Mouse (Mus musculus): ENCODE results near the gene Naaladl1. TPM values are rescaled to one million over a fixed set of nuclear protein-coding genes. Genes with fewer than 3 reads are reported as not detected.
"Not testable (repeated sequence)": the region's sequence is repeated elsewhere in the genome, so short reads cannot be mapped to it uniquely, and the experiment has no call there.

Naaladl1 gene
- polyA plus RNA-seq, 1 experiment from 2014 or later, result 0.49 TPM

- WGBS, result 92% methylated on average over 7 of the region's 7 CpGs
- H3K9ac ChIP-seq (replicated peaks; ENCODE audit: low read length), result no peak overlapping the region
- H3K27ac ChIP-seq (replicated peaks; ENCODE audit: low read depth, low read length), result no peak overlapping the region
- H3K4me1 ChIP-seq (ENCODE audit: control insufficient read depth, insufficient read depth, low read length), result 0 out of 2 replicates have a peak, but pooled peaks cover 4% of the 10 kb centered on the region
- H3K9me3 ChIP-seq (ENCODE audit: control insufficient read depth, low read length), result no peaks in the 10 kb centered on the region
- H3K4me2 ChIP-seq (ENCODE audit: low read length), result no peak overlapping the region
- no peaks in the 10 kb centered on the region for H3K27me3 ChIP-seq (ENCODE audit: control insufficient read depth, insufficient read depth, low read length)
- peaks cover 37% of the 10 kb centered on the region for H3K36me3 ChIP-seq (ENCODE audit: control insufficient read depth, insufficient read depth, low read length)
- H3K4me3 ChIP-seq (replicated peaks; ENCODE audit: low read depth, low read length), result no peak overlapping the region
- no peak for DNase-seq
- ATAC-seq (ENCODE audit: low FRiP score, low TSS enrichment), result no peak
Observed at GRCm38 (mm10) chr19:6132171-6132827, 26.7 kb downstream of the Naaladl1 start.

DNA sequence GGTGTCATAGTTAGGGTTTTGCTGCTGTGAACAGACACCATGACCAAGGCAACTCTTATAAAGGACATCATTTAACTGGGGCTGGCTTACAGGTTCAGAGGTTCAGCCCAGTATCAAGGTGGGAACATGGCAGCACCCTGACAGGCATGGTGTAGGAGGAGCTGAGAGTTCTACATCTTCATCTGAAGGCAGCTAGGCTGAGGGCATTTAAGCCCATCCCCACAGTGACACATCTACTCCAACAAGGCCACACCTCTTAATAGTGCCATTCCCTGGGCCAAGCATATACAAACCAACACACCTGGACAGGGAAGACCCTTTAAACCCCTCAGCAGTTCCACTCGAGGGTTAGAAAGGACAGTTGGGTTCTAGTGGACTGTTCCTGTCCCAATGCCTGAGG, 27.6 kb downstream of the Naaladl1 start:
- 59% methylated on average over 1 of the region's 1 CpGs for WGBS
- not testable (repeated sequence) for H3K9me3 ChIP-seq (ENCODE audit: control insufficient read depth, low read length); H3K27ac ChIP-seq (replicated peaks; ENCODE audit: low read depth, low read length); H3K4me3 ChIP-seq (replicated peaks; ENCODE audit: low read depth, low read length); H3K9ac ChIP-seq (replicated peaks; ENCODE audit: low read length); H3K4me1 ChIP-seq (ENCODE audit: control insufficient read depth, insufficient read depth, low read length); ATAC-seq (ENCODE audit: low FRiP score, low TSS enrichment); H3K27me3 ChIP-seq (ENCODE audit: control insufficient read depth, insufficient read depth, low read length); DNase-seq; H3K4me2 ChIP-seq (ENCODE audit: low read length)
- H3K36me3 ChIP-seq (ENCODE audit: control insufficient read depth, insufficient read depth, low read length), result peaks cover 42% of the 10 kb centered on the region

GRCm38 (mm10) chr19:6136397-6136796, 30.8 kb downstream of the Naaladl1 start:
- H3K27me3 ChIP-seq (ENCODE audit: control insufficient read depth, insufficient read depth, low read length), result no peaks in the 10 kb centered on the region
- 88% methylated on average over 3 of the region's 3 CpGs for WGBS
- H3K4me3 ChIP-seq (replicated peaks; ENCODE audit: low read depth, low read length), result no peak overlapping the region
- no peak overlapping the region for H3K27ac ChIP-seq (replicated peaks; ENCODE audit: low read depth, low read length)
- peaks cover 42% of the 10 kb centered on the region for H3K36me3 ChIP-seq (ENCODE audit: control insufficient read depth, insufficient read depth, low read length)
- no peak for ATAC-seq (ENCODE audit: low FRiP score, low TSS enrichment)
- no peak for DNase-seq
- no peak overlapping the region for H3K4me2 ChIP-seq (ENCODE audit: low read length)
- no peak overlapping the region for H3K9ac ChIP-seq (replicated peaks; ENCODE audit: low read length)
- peaks cover 11% of the 10 kb centered on the region for H3K4me1 ChIP-seq (ENCODE audit: control insufficient read depth, insufficient read depth, low read length)
- no peaks in the 10 kb centered on the region for H3K9me3 ChIP-seq (ENCODE audit: control insufficient read depth, low read length)

DNA sequence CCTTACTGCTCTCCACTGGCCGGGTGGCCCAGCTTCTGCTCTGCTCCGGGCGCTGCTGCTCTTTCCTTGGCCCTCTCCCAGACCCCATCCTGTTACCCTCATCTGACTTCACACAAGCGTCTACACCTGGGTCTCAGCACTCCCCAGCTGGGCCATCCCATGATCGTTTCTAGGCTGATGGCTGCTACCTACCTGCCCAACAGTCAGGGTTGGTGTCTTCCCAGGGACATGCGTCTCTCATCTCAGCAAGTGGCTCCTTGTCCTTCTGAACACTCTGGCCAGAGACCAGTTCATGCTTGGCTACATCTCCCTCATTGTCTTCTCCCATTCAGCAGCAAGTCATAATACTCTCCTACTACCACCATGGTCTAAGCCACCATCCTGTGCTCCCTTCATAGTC, 34.1 kb downstream of the Naaladl1 start:
- Histone ChIP-seq H3K9ac (replicated peaks; ENCODE audit: low read length) (peak overlapping the region; percentile 83), H3K4me1 (ENCODE audit: control insufficient read depth, insufficient read depth, low read length) (peaks cover 11% of the 10 kb centered on the region), H3K27ac (replicated peaks; ENCODE audit: low read depth, low read length) (no peak overlapping the region), H3K4me2 (ENCODE audit: low read length) (peak overlapping the region; percentile 80), H3K9me3 (ENCODE audit: control insufficient read depth, low read length) (no peaks in the 10 kb centered on the region), H3K27me3 (ENCODE audit: control insufficient read depth, insufficient read depth, low read length) (no peaks in the 10 kb centered on the region), H3K4me3 (replicated peaks; ENCODE audit: low read depth, low read length) (peak overlapping the region; percentile 53), H3K36me3 (ENCODE audit: control insufficient read depth, insufficient read depth, low read length) (peaks cover 31% of the 10 kb centered on the region)
- no peak for ATAC-seq (ENCODE audit: low FRiP score, low TSS enrichment)
- 97% methylated on average over 6 of the region's 6 CpGs for WGBS
- DNase-seq, result no peak

- no peak for DNase-seq
- H3K9ac ChIP-seq (replicated peaks; ENCODE audit: low read length), result peak overlapping the region; percentile 83
- no peak for ATAC-seq (ENCODE audit: low FRiP score, low TSS enrichment)
Observed at GRCm38 (mm10) chr19:6140374-6140677, 34.7 kb downstream of the Naaladl1 start.

DNA sequence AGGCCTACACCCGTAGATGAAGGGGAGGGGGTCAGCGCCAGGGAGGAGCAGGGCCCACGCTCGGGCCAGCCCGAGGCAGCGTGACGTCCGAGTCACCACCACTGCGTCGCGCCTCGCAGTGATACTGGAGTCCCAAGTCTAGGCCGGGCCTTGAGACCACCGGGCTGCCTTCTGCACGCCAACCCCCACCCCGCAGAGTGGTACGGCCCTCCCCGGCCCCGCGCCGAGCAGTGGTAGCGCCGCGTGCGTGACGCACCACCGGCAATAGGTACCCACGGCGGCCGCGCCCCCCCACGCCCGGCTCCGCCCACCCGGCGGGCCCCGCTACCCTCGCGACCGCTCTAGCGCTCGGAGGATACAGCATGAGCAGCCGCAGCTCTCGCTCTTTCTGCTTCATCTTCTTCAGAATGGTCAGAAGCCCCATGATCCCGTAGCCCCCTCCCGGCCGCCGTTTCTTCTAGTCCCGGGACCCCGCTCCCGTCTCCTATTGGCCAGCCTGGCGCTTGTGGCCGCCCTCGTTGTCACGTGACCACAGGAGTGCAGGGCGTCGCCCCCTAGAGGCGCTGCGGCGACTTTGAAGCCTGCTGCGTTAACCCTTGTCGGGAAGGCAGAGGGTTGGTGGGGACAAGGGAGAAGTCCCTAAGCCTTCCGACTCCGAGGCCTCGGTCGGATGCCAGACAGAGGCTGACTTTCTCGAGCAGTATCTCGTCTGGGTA, 35.3 kb downstream of the Naaladl1 start, which contains the start of gene Batf2:
Batf2 (plus strand) TSS at position 306 of the 716 bp plus-strand sequence.
- peak within 1 kb of the TSS; percentile 83 for H3K9ac ChIP-seq (replicated peaks; ENCODE audit: low read length)
- no peaks in the 10 kb centered on the region for H3K27me3 ChIP-seq (ENCODE audit: control insufficient read depth, insufficient read depth, low read length)
- peak; percentile 98 for DNase-seq
- H3K27ac ChIP-seq (replicated peaks; ENCODE audit: low read depth, low read length), result peak within 1 kb of the TSS; percentile 98
- H3K36me3 ChIP-seq (ENCODE audit: control insufficient read depth, insufficient read depth, low read length), result peaks cover 19% of the 10 kb centered on the region
- peak; percentile 93 for ATAC-seq (ENCODE audit: low FRiP score, low TSS enrichment)
- H3K9me3 ChIP-seq (ENCODE audit: control insufficient read depth, low read length), result no peaks in the 10 kb centered on the region
- peak within 1 kb of the TSS; percentile 80 for H3K4me2 ChIP-seq (ENCODE audit: low read length)
- peaks cover 11% of the 10 kb centered on the region for H3K4me1 ChIP-seq (ENCODE audit: control insufficient read depth, insufficient read depth, low read length)
- H3K4me3 ChIP-seq (replicated peaks; ENCODE audit: low read depth, low read length), result peak within 1 kb of the TSS; percentile 53
- under 1% methylated on average over 68 of the region's 68 CpGs for WGBS

More at GRCm38 (mm10) chr19:6140374-6140677, 34.7 kb downstream of the Naaladl1 start:
- Histone ChIP-seq H3K27me3 (ENCODE audit: control insufficient read depth, insufficient read depth, low read length) (no peaks in the 10 kb centered on the region), H3K36me3 (ENCODE audit: control insufficient read depth, insufficient read depth, low read length) (peaks cover 24% of the 10 kb centered on the region), H3K27ac (replicated peaks; ENCODE audit: low read depth, low read length) (peak overlapping the region; percentile 98), H3K9me3 (ENCODE audit: control insufficient read depth, low read length) (no peaks in the 10 kb centered on the region), H3K4me2 (ENCODE audit: low read length) (peak overlapping the region; percentile 80), H3K4me3 (replicated peaks; ENCODE audit: low read depth, low read length) (peak overlapping the region; percentile 53), H3K4me1 (ENCODE audit: control insufficient read depth, insufficient read depth, low read length) (peaks cover 11% of the 10 kb centered on the region)
- 9% methylated on average over 16 of the region's 16 CpGs for WGBS

DNA sequence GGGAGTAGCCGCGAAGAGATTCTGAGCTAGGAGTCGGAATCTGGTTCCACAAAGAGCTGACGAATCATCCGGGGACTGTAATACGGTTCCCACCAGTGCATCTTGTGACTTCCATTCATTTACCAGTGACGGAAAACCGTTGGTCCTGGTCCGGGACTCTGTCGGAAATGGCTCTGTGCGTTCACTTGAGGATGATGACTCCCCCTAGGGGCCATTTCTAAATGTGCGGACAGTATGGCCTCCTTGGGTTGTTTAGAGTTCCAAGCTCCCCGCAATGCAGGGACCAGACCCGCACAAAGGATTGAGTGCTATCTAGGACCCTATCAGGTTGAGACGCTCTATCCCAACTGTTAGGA, 35.8 kb downstream of the Naaladl1 start, which contains the start of gene Arl2:
Arl2 (minus strand) TSS at position 155 of the 356 bp plus-strand sequence.
- H3K9ac ChIP-seq (replicated peaks; ENCODE audit: low read length), result peak within 1 kb of the TSS; percentile 83
- no peaks in the 10 kb centered on the region for H3K9me3 ChIP-seq (ENCODE audit: control insufficient read depth, low read length)
- H3K4me1 ChIP-seq (ENCODE audit: control insufficient read depth, insufficient read depth, low read length), result peaks cover 11% of the 10 kb centered on the region
- H3K36me3 ChIP-seq (ENCODE audit: control insufficient read depth, insufficient read depth, low read length), result peaks cover 14% of the 10 kb centered on the region
- no peaks in the 10 kb centered on the region for H3K27me3 ChIP-seq (ENCODE audit: control insufficient read depth, insufficient read depth, low read length)
- peak within 1 kb of the TSS; percentile 53 for H3K4me3 ChIP-seq (replicated peaks; ENCODE audit: low read depth, low read length)
- DNase-seq (peak; percentile 94), ATAC-seq (ENCODE audit: low FRiP score, low TSS enrichment) (peak; percentile 81)
- under 1% methylated on average over 15 of the region's 15 CpGs for WGBS
- peak within 1 kb of the TSS; percentile 80 for H3K4me2 ChIP-seq (ENCODE audit: low read length)
- H3K27ac ChIP-seq (replicated peaks; ENCODE audit: low read depth, low read length), result peak within 1 kb of the TSS; percentile 98

DNA sequence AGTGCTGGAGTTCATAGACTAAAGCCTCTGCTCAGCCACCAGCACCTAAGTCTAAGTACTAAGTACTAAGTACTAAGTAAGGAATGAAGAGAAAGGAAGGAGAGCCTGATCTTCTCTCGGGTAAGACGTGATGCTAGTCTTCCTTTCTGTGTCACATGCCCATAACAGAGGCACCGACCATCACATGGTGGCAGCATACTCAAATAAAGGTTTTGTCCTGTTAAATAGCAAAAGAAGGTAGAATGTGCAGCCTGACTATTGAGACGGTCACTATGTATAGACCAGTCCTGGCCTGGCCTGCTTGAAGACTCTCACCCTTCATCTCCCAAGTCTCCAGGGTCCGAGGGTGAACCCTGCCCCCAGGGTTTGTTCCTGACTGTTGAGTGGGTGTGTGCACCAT, 39.3 kb downstream of the Naaladl1 start:
- H3K9me3 ChIP-seq (ENCODE audit: control insufficient read depth, low read length), result no peaks in the 10 kb centered on the region
- peaks cover 6% of the 10 kb centered on the region for H3K4me1 ChIP-seq (ENCODE audit: control insufficient read depth, insufficient read depth, low read length)
- H3K4me2 ChIP-seq (ENCODE audit: low read length), result no peak overlapping the region
- DNase-seq, result no peak
- no peak overlapping the region for H3K27ac ChIP-seq (replicated peaks; ENCODE audit: low read depth, low read length)
- H3K9ac ChIP-seq (replicated peaks; ENCODE audit: low read length), result no peak overlapping the region
- no peaks in the 10 kb centered on the region for H3K27me3 ChIP-seq (ENCODE audit: control insufficient read depth, insufficient read depth, low read length)
- H3K36me3 ChIP-seq (ENCODE audit: control insufficient read depth, insufficient read depth, low read length), result no peaks in the 10 kb centered on the region
- H3K4me3 ChIP-seq (replicated peaks; ENCODE audit: low read depth, low read length), result no peak overlapping the region
- 83% methylated on average over 5 of the region's 5 CpGs for WGBS
- ATAC-seq (ENCODE audit: low FRiP score, low TSS enrichment), result no peak

- DNase-seq (no peak), ATAC-seq (ENCODE audit: low FRiP score, low TSS enrichment) (no peak)
- 89% methylated on average over 9 of the region's 9 CpGs for WGBS
- H3K9me3 ChIP-seq (ENCODE audit: control insufficient read depth, low read length), result no peaks in the 10 kb centered on the region
- H3K36me3 ChIP-seq (ENCODE audit: control insufficient read depth, insufficient read depth, low read length), result no peaks in the 10 kb centered on the region
- H3K9ac ChIP-seq (replicated peaks; ENCODE audit: low read length), result no peak overlapping the region
- no peaks in the 10 kb centered on the region for H3K27me3 ChIP-seq (ENCODE audit: control insufficient read depth, insufficient read depth, low read length)
- H3K4me2 ChIP-seq (ENCODE audit: low read length), result no peak overlapping the region
- no peak overlapping the region for H3K4me3 ChIP-seq (replicated peaks; ENCODE audit: low read depth, low read length)
- H3K4me1 ChIP-seq (ENCODE audit: control insufficient read depth, insufficient read depth, low read length), result no peaks in the 10 kb centered on the region
- H3K27ac ChIP-seq (replicated peaks; ENCODE audit: low read depth, low read length), result no peak overlapping the region
Observed at GRCm38 (mm10) chr19:6155174-6155573, 49.6 kb downstream of the Naaladl1 start.

Measured in midbrain, embryonic 14.5 days (tissue).